Mouse (Mus musculus) spleen, postnatal 14 days (tissue): Measurements from ENCODE around the gene Fignl2.
"Not testable (repeated sequence)": the region's sequence is repeated elsewhere in the genome, so short reads cannot be mapped to it uniquely, and the experiment has no call there.

Experiments
- DNase-seq, 2 experiments: peaks; one replicate each; pipeline ENCODE4 v3.0.0; 2021 to 2022; ENCODE audit warnings: low spot score in 2 of 2

Fignl2 gene

DNA sequence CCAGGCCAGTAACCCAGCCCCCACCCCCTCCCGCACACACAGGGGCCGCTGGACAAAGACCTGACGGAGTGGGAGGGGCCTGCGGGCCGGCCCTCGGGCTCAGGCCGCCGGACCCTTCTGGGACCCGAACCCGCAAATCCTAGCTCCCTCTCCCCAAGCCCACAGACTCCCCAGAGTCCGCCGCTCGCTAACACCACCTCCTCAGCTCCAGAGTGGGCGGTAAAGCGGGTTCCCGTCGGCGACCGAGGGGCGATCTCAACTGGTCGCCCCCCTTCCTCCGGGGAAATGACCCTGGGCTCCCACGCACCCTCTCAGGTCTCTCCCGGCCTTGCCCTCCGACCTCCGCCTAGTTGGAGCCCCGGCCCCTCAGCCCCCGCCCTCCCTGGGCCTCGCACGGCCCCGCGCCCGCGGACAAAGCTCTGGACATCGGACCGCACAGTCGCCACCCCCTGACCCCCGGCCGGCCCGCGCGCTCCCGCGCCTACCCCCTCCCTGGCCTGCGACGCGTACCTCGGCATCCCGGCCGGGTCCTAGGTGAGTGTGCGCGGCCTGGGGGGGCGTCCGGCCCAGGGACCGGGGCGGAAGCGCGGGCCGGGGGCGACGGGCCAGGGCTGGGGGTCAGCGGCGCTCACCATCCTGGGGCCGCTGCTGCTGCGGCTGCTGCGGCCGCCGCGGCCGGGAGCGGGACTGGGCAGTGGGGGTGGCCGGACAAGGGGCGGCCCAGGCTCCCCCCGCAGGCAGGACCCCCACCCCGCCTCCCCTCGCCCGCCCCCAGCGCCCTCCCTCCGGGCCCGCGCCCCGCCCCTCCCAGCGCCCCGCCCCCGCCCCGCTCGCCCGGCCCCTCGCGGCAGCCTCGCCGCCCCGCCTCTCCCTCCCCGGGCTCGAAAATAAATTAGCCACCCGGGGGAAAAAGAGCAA, at the start of gene Fignl2:
Fignl2 (minus strand) TSS at position 755 of the 918 bp plus-strand sequence.
- no peak for DNase-seq

DNA sequence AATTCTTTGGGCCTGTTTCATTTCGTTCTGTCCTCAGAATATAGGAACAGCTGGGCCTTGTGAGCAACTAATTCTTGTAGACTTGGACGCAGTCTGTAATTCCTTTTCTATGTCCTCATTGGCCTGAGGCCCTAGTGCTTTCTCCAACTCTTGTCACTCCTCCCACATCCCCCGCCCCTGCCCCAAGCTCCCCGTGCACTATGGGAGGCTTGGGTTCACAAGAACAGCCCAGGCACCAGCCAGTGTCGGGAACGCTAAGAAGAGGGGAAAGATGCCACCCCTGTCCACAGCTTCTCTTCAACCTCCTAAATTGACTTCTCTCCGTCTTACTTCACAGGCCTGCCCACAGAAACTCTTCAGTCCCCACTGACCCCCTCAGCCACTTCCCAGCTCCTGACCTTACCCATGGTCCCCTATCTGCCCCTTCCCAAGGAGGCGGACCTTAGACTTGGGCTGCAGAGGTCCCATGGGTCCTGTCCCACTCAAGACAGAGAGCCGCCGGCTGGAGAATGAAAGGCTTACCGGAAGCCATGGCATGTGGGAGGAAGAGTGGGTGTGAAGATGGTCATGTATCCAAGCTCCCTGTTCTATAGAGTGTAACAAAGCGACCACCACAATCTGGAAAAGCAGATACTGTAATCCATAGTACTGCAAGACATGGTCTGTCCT, 48.6 kb upstream of the Fignl2 start:
- DNase-seq, result no peak

DNA sequence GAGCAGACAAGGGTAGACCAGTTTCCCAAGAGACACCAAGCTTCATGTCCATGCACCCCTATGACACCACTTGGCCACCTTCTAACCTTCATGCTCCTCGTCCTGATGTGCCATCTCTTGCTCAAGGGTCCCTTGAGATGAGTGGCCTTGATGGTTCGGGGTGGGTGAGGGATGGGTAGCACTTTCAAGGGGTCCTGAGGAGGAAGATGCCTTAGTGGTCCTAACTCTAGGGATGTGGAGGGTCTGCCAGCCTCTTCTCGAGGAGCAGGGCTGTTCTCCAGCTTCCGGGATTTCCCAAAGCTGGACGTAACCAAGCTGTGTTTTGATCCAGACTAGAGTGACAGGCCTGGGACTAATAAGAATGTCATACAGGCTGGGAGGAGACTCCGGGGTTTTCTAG, 47.2 kb upstream of the Fignl2 start:
- DNase-seq, result no peak

DNA sequence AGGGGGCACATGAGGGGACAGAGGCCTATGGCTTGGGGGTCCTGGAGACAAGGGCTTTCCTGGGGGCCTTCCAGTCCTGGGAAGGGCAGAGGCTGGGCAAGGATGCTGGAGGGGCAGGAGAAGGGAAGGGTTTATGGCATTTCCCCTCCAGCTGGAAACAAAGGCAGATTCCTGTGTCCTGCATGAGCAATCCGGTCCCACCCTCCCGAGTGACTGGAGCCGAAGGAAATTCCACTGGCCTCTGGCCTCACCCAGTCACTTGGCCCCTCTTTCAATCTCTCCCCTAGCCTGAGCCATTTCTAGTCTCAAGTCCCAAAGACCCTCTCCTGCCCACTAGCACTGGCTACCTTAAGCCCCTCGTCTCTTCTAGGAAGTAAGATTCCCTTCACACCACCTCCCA, 44.8 kb upstream of the Fignl2 start:
- DNase-seq, result no peak

DNA sequence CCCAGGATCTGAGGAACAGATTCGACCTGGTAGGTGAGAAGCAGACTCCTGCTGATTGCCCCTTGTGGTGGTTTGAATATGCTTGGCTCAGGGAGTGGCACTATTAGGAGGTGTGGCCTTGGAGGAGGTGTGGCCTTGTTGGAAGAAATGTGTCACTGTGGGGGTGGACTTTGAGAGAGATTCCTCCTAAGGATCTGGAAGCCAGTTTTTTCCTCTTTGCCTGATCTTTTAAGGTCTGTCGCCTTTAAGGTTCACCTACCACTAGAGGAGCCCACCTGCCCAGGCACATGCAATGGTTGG, 43.9 kb upstream of the Fignl2 start:
- DNase-seq, result no peak

DNA sequence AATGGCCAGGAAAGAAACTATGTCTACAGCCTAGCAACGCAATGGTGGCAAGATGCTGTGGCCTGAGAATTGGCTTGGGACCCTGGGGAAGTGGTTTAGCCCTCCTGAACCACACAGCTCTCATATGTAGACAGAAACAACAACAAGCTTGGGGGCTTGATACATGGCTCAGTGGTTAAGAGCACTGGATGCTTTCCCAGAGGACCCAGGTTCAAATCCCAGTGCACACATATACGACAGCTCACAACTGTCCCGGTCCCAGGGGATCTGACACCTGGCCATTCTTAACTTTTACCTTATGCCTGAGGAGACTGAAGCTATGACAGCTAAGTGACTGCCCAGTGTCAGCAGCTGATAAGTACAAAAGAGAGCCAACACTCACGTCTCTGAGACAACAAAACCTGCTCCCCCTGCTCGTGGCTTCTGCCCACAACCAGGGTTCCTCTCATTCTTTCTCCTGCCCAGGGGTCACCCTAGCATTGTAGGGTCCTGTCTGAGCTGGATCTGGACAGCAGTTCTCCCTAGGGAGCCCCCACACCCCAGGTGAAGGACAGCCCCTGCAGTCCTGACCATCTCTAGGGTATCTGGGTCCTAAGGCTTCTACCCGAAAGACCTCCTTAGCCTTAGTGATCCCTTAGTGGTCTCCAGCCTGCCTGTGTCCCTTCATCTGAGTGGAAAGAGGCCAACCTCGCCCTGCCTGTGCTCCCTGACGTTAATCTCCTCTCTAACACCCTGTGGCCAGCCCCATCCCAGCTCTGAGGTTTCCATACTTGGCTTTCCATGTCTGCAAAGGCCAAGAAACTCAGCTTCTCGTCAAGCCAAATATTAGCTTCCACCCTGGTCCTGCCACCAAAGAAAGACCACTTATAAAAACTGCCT, 43.3 kb upstream of the Fignl2 start:
- DNase-seq, result no peak

DNA sequence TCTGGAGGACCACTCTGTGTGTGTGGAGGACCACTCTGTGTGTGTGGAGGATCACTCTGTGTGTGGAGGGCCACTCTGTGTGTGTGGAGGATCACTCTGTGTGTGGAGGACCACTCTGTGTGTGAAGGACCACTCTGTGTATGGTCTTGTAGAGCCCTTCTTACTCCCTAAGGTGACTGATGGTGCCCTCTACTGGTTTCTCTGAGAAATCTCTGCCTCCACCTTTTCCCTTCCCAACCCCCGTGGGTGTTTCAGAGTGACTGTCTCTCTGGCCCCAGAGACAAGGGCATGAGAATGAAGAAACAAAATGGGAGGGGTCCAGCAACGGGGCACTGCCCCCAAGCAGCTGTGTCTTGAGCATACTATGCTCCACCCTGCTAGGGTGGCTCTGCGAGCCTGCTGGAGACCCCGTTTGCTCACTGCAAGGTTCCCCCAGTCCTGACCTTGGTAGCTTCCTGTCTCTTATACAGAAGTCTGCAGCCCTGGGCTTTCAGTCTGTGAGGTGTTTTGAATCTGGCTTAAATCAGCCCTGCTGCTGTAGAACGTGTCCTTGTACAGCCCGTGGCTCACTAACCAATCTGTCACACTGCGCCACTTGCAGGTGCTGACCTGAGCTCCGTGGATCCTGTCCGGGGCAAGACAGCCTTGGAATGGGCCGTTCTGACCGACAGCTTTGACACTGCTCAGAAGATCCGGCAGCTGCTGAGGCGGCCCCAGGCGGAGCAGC, 40.2 kb upstream of the Fignl2 start:
- DNase-seq, result no peak

DNA sequence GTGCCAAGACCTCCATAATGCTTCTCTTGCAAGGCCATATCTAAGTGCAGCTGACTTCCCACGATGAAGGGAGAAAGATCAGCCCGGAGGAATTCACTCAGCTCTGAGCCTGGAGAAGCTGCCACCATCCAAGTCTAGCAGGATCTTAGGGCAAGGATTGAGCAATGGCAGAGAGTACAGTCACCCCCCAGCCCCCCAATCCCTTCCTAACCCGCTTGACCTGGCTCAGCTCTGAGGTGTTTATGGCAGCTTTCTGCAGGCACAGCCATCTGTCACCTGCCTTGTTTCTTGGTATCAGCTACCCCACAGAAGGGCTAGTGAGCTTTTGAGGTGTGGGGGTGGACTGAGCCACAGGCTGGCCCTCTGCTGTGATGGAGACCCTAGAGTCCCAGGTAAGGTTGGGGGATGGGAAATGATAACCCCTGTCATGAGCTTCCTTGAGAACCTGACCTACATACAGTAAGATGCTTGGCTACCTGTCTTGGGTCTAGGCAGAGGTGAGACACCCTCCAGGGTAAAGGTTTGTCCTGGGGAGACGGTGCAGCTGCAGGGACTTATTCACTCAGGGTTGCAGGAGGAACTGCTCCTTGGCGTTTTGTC, 37.2 kb upstream of the Fignl2 start, which contains the start of gene Ankrd33:
Ankrd33 (plus strand) TSS at position 245 of the 600 bp plus-strand sequence.
- no peak for DNase-seq

DNA sequence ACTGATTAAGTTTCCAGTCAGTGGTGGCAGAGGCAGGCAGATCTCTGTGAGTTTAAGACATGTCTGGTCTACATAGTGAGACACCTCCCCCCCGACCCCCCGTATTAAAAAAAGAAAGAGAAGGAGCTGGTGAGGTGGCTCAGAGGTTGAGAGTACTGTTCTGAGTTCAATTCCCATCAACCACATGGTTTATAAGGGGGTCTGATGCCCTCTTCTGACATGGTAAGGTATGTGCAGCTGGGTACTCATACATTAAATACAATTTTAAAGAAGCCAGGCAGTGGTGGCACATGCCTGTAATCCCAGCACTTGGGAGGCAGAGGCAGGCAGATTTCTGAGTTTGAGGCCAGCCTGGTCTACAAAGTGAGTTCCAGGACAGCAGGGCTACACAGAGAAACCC, 35.4 kb upstream of the Fignl2 start:
- DNase-seq, result not testable (repeated sequence)

DNA sequence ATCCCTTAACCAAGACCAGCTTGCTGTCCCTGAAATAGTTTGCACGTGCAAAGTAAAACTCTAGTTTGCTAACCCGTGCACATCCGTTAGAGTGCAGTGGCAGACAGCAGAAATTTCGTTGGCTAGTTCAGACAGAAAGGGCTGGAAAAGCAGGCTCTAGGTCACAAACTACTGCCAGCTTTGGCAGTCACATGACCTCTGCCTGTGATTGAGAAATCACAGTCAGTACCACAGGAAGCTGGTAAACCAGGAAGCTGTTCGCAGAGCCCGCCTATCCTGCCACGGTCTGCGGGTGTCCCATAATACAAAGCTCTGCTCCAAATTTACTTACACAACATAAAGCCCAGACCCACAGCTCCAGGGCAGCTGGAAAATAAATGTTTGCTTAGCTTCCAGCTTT, 34.8 kb upstream of the Fignl2 start:
- DNase-seq, result no peak

DNA sequence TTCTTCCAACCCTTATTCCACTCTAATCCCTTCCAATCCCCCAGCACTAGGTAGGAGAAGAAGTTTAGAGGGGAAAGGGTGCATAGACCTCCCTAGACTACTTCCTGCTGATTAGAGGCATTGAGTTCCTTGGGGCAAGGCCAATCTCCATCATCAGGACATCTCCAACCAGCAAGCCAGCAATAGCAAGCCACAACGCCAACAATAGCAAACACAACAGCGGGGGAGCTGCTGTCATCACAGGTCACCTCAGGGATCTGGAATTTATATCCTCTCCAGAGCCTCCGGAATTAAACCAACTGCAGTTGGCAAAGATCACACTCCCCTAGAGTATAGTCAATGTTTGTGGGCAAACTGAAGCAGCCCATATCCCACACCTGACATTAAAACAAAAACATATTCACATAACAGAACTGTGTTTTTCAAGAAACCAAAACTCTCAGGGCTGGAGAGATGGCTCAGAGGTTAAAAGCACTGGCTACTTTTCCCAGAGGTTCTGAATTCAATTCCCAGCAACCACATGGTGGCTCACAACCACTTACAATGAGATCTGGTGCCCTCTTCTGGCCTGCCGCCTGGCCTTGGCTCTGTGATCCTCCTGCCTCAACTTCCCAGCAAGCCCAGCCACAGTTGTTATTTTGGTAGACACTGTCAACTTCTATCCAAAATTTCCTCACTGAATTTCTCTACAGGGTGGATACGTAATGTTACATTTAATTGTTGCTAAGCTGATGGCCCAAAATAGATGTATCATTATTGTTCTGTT, 29.7 kb upstream of the Fignl2 start:
- DNase-seq, result no peak

DNA sequence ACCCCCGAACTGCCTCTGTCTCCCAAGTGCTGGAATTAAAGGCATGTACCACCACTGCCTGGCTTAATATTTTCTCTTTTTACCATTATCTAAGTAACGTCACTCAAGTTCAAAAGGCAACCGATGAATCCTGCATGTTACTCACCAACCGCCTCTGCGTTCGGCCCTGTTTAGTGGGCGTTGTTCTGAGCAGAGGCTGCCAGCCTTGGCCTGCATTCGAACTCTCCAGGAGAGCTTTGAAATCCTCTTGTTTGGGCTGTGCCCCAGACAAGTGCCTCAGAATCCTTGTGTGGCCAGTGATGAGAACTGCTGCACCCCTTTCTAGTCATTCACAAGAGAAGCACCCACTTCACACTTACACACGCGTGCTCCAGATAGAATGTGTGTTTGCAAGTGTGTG, 27.6 kb upstream of the Fignl2 start:
- DNase-seq, result no peak

DNA sequence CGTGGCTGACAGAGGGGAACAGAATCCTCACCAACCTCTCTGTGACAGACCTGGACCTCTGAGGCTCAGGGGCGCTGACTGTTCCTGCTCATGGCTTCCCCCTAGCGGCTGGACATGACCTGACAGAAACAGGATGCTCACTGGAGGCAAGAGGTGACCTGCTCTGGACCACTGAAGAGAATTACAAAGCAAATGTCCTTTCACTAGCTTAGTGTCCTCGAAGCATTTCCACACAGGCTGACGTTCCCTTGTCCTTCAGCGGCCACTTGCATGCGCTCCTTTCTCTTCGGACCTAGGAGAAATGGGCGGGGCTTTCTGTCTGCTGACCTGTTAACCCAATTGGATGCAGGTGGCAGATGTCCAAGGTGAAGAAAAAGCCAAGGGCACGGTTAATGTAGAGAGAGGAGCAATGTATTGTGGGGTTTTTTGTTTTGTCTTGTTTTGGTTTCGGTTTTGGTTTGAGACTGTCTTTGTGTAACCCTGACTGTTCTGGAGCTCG, 27.2 kb upstream of the Fignl2 start:
- DNase-seq, result peak; percentile 33 to 61

DNA sequence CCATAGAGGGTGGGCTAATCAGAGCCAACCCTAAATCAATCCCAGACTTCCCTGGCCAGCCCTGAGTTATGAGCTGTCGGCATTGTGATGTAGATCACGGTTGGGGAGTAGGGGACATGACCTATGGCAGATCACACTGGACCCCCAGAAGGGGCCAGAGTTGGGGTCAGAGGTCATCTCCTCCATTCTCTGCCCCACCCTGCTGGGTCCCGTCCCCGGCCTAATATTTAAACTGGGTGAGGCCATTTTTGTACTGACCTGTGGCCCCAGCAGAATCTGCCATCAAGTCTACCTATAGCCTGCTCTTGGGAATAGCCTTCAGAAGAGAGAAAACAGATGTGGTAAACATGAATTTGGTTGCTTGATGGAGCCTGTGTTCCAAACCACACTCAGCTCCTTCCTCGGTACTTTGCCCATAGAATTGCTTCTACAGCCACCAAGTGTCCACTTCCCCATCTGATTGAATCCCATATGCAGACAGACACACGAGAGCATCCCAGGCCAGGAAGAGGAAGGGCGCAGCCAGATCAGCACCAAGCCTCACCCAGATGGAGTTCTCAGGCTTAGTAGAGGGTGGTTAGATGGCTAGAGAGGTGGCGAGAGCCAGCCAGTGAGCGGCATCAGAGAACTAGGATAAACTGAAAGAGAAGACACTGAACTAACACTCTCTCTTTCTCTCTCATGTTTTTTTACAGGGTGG, 25.4 kb upstream of the Fignl2 start:
- DNase-seq, result no peak

DNA sequence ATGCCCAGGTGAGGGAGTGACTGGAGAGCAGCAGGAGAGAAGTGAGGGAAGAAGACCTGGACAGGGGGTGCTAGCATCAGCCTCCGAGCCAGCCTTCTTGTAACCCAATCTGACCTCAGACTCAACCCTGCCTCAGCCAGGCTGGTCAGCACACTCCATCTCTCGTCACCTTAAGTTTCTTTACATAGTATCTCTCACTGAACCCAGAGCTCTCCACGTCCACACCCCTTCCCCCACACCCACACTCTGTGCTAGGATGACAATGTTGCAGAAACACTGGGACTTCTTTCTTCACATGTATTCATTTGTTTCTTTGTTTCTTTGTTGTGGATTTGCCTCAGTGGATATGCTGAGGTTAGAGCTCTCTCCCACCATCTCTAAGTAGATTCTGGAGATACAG, 22.6 kb upstream of the Fignl2 start:
- DNase-seq, result no peak

DNA sequence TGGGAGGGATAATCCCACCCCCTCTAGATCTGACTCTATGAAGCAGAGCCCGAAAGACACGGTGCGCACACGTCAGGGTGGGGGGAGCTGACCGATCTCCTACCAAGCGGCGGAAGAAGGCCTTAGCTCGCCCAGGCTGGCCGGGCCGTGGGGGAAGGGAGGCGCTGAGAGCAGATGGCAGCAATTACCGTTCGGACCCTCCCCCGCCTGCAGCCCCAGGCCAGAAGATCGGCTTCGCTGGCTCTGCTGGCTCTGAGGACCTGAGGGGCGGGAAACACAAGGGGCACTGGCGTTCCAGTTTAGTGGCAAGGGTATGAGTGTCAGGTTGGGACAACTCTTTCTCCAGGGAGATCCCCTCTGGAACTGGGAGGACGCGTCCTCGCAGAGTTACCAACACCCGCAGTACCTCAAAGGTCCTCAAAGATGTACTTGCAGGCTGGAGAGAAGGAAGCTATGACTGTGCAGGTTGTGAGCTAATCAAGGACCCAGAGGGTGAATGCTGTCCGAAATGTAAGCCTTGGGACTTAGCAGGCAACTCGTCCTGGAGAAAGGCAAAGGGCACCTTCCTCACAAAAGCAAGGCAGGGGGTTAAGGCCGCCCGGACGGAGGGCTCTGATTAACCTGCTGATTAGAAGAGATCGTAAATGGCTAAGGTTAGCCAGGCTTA, 19.8 kb upstream of the Fignl2 start:
- no peak for DNase-seq

DNA sequence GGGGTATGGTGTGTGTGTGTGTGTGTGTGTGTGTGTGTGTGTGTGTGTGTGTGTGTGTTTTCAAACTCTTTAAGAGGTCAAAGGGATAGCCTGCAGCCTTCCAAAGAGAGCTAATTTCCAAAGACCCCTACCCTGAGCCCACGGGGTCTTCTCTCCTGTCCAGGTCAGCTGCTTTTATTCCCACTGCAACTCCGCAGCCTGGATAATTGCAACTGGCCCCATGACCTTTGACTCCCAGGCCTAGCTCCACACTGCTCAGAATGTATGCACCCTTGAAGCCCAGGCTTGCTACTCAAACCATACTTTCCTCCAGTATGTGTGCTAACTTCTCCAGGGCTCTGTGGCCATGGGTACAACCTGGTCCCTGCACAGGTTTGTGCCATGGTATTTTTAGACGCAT, 17.0 kb upstream of the Fignl2 start:
- no peak for DNase-seq

DNA sequence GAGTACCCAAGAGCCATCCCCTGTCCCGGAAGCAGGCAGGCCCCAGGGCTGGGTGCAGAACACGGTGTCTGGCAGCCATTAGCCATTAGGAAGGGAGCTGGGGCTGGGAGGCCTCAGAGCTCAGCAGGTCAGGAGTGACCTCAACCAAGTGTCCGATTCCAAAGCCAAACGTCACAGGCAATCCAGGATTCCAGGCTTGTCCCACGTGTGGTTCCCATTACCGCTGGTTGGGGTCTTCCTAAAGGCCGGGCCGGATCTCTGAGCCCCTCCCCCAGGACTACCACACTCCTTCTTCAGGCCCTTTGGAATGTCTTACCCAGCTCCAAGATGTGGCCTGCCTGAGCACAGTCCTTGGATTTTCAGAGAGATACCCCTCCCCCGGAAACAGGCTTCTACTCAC, 16.6 kb upstream of the Fignl2 start:
- DNase-seq, result no peak

DNA sequence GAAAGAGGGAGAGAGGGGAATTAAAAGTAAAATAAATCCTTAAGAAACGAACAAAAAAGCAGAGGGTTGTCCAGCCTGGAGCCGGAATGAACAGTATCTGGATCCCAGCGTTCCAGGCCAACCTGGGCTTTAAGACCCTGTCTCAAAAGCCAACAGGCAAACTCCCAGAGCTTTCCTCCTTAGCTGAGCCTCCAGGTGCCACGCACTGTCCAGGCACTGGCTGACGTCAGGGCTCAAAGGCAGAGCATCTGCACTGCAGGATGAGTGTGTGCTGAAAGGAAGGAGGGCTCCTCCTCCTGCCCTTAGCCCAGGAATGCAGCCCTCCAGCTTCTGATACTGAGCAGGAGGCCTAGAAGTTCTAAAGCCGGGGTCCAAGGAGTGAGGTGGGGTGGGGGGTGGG, 15.6 kb upstream of the Fignl2 start:
- no peak for DNase-seq
